19 mouse cellular contexts compared by ENCODE assay signal in the genomic region with DNA sequence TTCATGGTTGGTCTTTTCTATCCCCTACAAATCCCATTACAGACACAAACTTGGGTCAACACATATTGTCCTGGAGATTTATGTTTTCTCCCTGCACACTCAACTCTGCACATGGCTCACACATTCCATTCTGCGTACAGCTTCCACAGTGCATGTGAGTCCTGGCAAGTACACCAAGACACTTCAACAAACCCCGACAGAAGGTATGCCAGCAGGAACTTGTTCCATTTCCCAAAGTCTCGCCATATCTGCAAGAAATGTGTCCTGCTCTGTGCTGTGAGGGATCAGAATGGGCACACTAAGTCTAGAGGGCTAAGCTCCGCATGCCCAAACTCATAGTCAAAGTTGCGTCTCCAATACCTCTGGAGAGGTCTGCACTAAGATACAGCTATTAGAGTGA.
DNase-seq lines count a peak whose midpoint lies in the region; ATAC-seq lines count a peak whose summit lies in the region.
"Had no signal": no experiment of that assay in that cellular context is flagged by ENCODE, and none has a peak within 500 bp of the region (broad histone marks: within the 10 kb centered on the region; RNA-seq: fewer than 3 reads in every experiment).

No protein-coding gene starts in this region.

- no peaks in the 10 kb centered on the region for H3K27me3 ChIP-seq in heart, embryonic 10.5 days (ENCODE audit: insufficient read depth, poor library complexity, severe bottlenecking)
- no peaks in the 10 kb centered on the region for H3K27me3 ChIP-seq in forebrain, embryonic 13.5 days
- H3K27me3 ChIP-seq: embryonic facial prominence, embryonic 13.5 days; forebrain, embryonic 12.5 days; heart, embryonic 15.5 days; hindbrain, embryonic 13.5 days; intestine, embryonic 15.5 days had no signal

- no peak overlapping the region for H3K27ac ChIP-seq in heart, embryonic 10.5 days
- H3K27ac ChIP-seq in forebrain, embryonic 13.5 days = no peak overlapping the region
- H3K27ac ChIP-seq: embryonic facial prominence, embryonic 13.5 days; forebrain, embryonic 12.5 days; heart, embryonic 15.5 days; hindbrain, embryonic 13.5 days; intestine, embryonic 15.5 days had no signal

- no peak overlapping the region for H3K9ac ChIP-seq in forebrain, embryonic 13.5 days
- H3K9ac ChIP-seq: embryonic facial prominence, embryonic 13.5 days; forebrain, embryonic 12.5 days; heart, embryonic 15.5 days; hindbrain, embryonic 13.5 days; intestine, embryonic 15.5 days had no signal

- no peaks in the 10 kb centered on the region for H3K36me3 ChIP-seq in heart, embryonic 10.5 days
- H3K36me3 ChIP-seq in forebrain, embryonic 13.5 days (ENCODE audit: poor library complexity, severe bottlenecking) = no peaks in the 10 kb centered on the region
- H3K36me3 ChIP-seq: embryonic facial prominence, embryonic 13.5 days; forebrain, embryonic 12.5 days; heart, embryonic 15.5 days; hindbrain, embryonic 13.5 days; intestine, embryonic 15.5 days had no signal

- H3K4me3 ChIP-seq in heart, embryonic 10.5 days = no peak overlapping the region
- no peak overlapping the region for H3K4me3 ChIP-seq in forebrain, embryonic 13.5 days
- H3K4me3 ChIP-seq: embryonic facial prominence, embryonic 13.5 days; forebrain, embryonic 12.5 days; heart, embryonic 15.5 days; hindbrain, embryonic 13.5 days; intestine, embryonic 15.5 days had no signal

- no peak overlapping the region for H3K4me2 ChIP-seq in forebrain, embryonic 13.5 days
- H3K4me2 ChIP-seq: embryonic facial prominence, embryonic 13.5 days; forebrain, embryonic 12.5 days; heart, embryonic 11.5 days; heart, embryonic 15.5 days; hindbrain, embryonic 13.5 days; intestine, embryonic 15.5 days had no signal

- WGBS in heart, embryonic 10.5 days = 88% methylated on average over 5 of the region's 5 CpGs
- 93% methylated on average over 5 of the region's 5 CpGs for WGBS in forebrain, embryonic 13.5 days

- peak; percentile 56 for DNase-seq in heart, adult 11 months
- no peak for DNase-seq in heart, embryonic 10.5 days (ENCODE audit: low spot score)
- peak; percentile 74 to 79 for DNase-seq in cerebellum, adult 18-20 months
- peak; percentile 85 for DNase-seq in cerebellum, adult 9-11 months
- peak; percentile 62 to 83 for DNase-seq in cerebellum, postnatal 36 days
- DNase-seq in kidney, postnatal 25 days = no peak
- DNase-seq in thymus, postnatal 36 days = no peak
- DNase-seq: adrenal gland, postnatal 10 days; gastrocnemius, postnatal 36 days; heart, adult 18-20 months; heart, postnatal 14 days; kidney, adult 18-20 months had no signal

- ATAC-seq in forebrain, embryonic 13.5 days = no peak
- ATAC-seq: intestine, embryonic 15.5 days had no signal

- H3K9me3 ChIP-seq in heart, embryonic 10.5 days = no peaks in the 10 kb centered on the region
- no peaks in the 10 kb centered on the region for H3K9me3 ChIP-seq in forebrain, embryonic 13.5 days (replicated peaks)
- H3K9me3 ChIP-seq: embryonic facial prominence, embryonic 13.5 days; forebrain, embryonic 12.5 days; heart, embryonic 15.5 days; hindbrain, embryonic 13.5 days; intestine, embryonic 15.5 days had no signal

- H3K4me1 ChIP-seq in heart, embryonic 10.5 days = no peaks in the 10 kb centered on the region
- H3K4me1 ChIP-seq in forebrain, embryonic 13.5 days = no peaks in the 10 kb centered on the region
- H3K4me1 ChIP-seq: embryonic facial prominence, embryonic 13.5 days; forebrain, embryonic 12.5 days; heart, embryonic 15.5 days; hindbrain, embryonic 13.5 days; intestine, embryonic 15.5 days had no signal

Comparison
In these comparisons a context has a peak if more than half of its experiments do, and no peak if none do; other contexts are left out.
1. DNase-seq: peak in heart, adult 11 months (single experiment), cerebellum, adult 18-20 months (2 of 2), cerebellum, adult 9-11 months (single experiment) and cerebellum, postnatal 36 days (2 of 2); none in heart, embryonic 10.5 days (single experiment), kidney, postnatal 25 days (0 of 2) and thymus, postnatal 36 days (0 of 2).